Mouse (Mus musculus): Measurements from ENCODE around the gene Aars. TPM values are rescaled to one million over a fixed set of nuclear protein-coding genes. Genes with fewer than 3 reads are reported as not detected.
"Not testable (repeated sequence)": the region's sequence is repeated elsewhere in the genome, so short reads cannot be mapped to it uniquely, and the experiment has no call there.

Aars gene
- 14.1 and 16.5 TPM in 2 replicates for polyA plus RNA-seq (2012; rRNA removed)

- TF ChIP-seq POLR2A (IDR thresholded peaks at IDR 0.05; ENCODE audit: low read depth, low read length) (no peak), CTCF (IDR thresholded peaks at IDR 0.05; ENCODE audit: extremely low read depth, insufficient read depth, insufficient read length, insufficient replicate concordance) (no peak)
- peaks cover 4% of the 10 kb centered on the region for H3K4me1 ChIP-seq (ENCODE audit: control insufficient read depth, insufficient read depth, insufficient read length)
- no peak for DNase-seq (ENCODE audit: low read depth in 1 of 2, low spot score in 2 of 2)
- H3K27me3 ChIP-seq (ENCODE audit: control insufficient read depth, insufficient read depth, low read length) = no peaks in the 10 kb centered on the region
- 96% methylated on average over 7 of the region's 7 CpGs for WGBS
- H3K36me3 ChIP-seq (ENCODE audit: control insufficient read depth, insufficient read depth, low read length) = peaks cover 7% of the 10 kb centered on the region
- H3K4me3 ChIP-seq (ENCODE audit: extremely low read depth, insufficient read depth, insufficient read length) = peak within 1 kb of the TSS; percentile 71
- peak within 1 kb of the TSS; percentile 68 for H3K27ac ChIP-seq (ENCODE audit: insufficient read depth, low read length)
Measured at GRCm38 (mm10) chr8:111032916-111033315, at the start of gene Aars. Gene Aars, plus strand, starts transcription at chr8:111033144.

- peak in 1 of 2 experiments; percentile 17 for DNase-seq (ENCODE audit: low read depth in 1 of 2, low spot score in 2 of 2)
- WGBS = 28% methylated on average over 8 of the region's 8 CpGs
- no peak overlapping the region for H3K27ac ChIP-seq (ENCODE audit: insufficient read depth, low read length)
Measured at GRCm38 (mm10) chr8:110987805-110988744, 44.9 kb upstream of the Aars start.

GRCm38 (mm10) chr8:110990017-110990416 lies 42.9 kb upstream of the Aars start:
- no peak overlapping the region for H3K4me3 ChIP-seq (ENCODE audit: extremely low read depth, insufficient read depth, insufficient read length)
- H3K27ac ChIP-seq (ENCODE audit: insufficient read depth, low read length) = no peak overlapping the region
- H3K36me3 ChIP-seq (ENCODE audit: control insufficient read depth, insufficient read depth, low read length) = peaks cover 25% of the 10 kb centered on the region
- no peak for DNase-seq (ENCODE audit: low read depth in 1 of 2, low spot score in 2 of 2)
- no peaks in the 10 kb centered on the region for H3K27me3 ChIP-seq (ENCODE audit: control insufficient read depth, insufficient read depth, low read length)
- 81% methylated on average over 9 of the region's 9 CpGs for WGBS
- TF ChIP-seq CTCF (IDR thresholded peaks at IDR 0.05; ENCODE audit: extremely low read depth, insufficient read depth, insufficient read length, insufficient replicate concordance) = no peak
- TF ChIP-seq POLR2A (IDR thresholded peaks at IDR 0.05; ENCODE audit: low read depth, low read length) = no peak
- H3K4me1 ChIP-seq (ENCODE audit: control insufficient read depth, insufficient read depth, insufficient read length) = no peaks in the 10 kb centered on the region

More at GRCm38 (mm10) chr8:110987805-110988744, 44.9 kb upstream of the Aars start:
- H3K4me1 ChIP-seq (ENCODE audit: control insufficient read depth, insufficient read depth, insufficient read length) = no peaks in the 10 kb centered on the region
- H3K36me3 ChIP-seq (ENCODE audit: control insufficient read depth, insufficient read depth, low read length) = peaks cover 32% of the 10 kb centered on the region
- no peak overlapping the region for H3K4me3 ChIP-seq (ENCODE audit: extremely low read depth, insufficient read depth, insufficient read length)
- TF ChIP-seq CTCF (IDR thresholded peaks at IDR 0.05; ENCODE audit: extremely low read depth, insufficient read depth, insufficient read length, insufficient replicate concordance) = no peak
- no peak for TF ChIP-seq POLR2A (IDR thresholded peaks at IDR 0.05; ENCODE audit: low read depth, low read length)
- H3K27me3 ChIP-seq (ENCODE audit: control insufficient read depth, insufficient read depth, low read length) = no peaks in the 10 kb centered on the region

GRCm38 (mm10) chr8:110996641-110997430 lies 36.1 kb upstream of the Aars start:
- no peak for DNase-seq (ENCODE audit: low read depth in 1 of 2, low spot score in 2 of 2)
- TF ChIP-seq POLR2A (IDR thresholded peaks at IDR 0.05; ENCODE audit: low read depth, low read length) = no peak
- no peak for TF ChIP-seq CTCF (IDR thresholded peaks at IDR 0.05; ENCODE audit: extremely low read depth, insufficient read depth, insufficient read length, insufficient replicate concordance)
- Histone ChIP-seq H3K27me3 (ENCODE audit: control insufficient read depth, insufficient read depth, low read length) (no peaks in the 10 kb centered on the region), H3K4me3 (ENCODE audit: extremely low read depth, insufficient read depth, insufficient read length) (peak overlapping the region; percentile 100), H3K4me1 (ENCODE audit: control insufficient read depth, insufficient read depth, insufficient read length) (peaks cover 4% of the 10 kb centered on the region; the same call in 1 of the 2 replicates), H3K36me3 (ENCODE audit: control insufficient read depth, insufficient read depth, low read length) (0 out of 2 replicates have a peak, but pooled peaks cover 5% of the 10 kb centered on the region), H3K27ac (ENCODE audit: insufficient read depth, low read length) (peak overlapping the region; percentile 88)
- 36% methylated on average over 16 of the region's 16 CpGs for WGBS

GRCm38 (mm10) chr8:110997547-110998531 lies 35.1 kb upstream of the Aars start, which contains the start of gene Ddx19a:
Gene Ddx19a, minus strand, starts transcription at chr8:110997800.
- 4% methylated on average over 58 of the region's 58 CpGs for WGBS
- TF ChIP-seq CTCF (IDR thresholded peaks at IDR 0.05; ENCODE audit: extremely low read depth, insufficient read depth, insufficient read length, insufficient replicate concordance) (no peak), POLR2A (IDR thresholded peaks at IDR 0.05; ENCODE audit: low read depth, low read length) (0 out of 2 replicates have a peak, but pooled peaks have one; percentile 5)
- H3K4me3 ChIP-seq (ENCODE audit: extremely low read depth, insufficient read depth, insufficient read length) = peak within 1 kb of the TSS; percentile 100

GRCm38 (mm10) chr8:111010230-111010991 lies 22.5 kb upstream of the Aars start:
- not testable (repeated sequence) for H3K27ac ChIP-seq (ENCODE audit: insufficient read depth, low read length); H3K4me1 ChIP-seq (ENCODE audit: control insufficient read depth, insufficient read depth, insufficient read length); H3K4me3 ChIP-seq (ENCODE audit: extremely low read depth, insufficient read depth, insufficient read length); H3K27me3 ChIP-seq (ENCODE audit: control insufficient read depth, insufficient read depth, low read length); DNase-seq (ENCODE audit: low read depth in 1 of 2, low spot score in 2 of 2)
- 89% methylated on average over 9 of the region's 10 CpGs for WGBS
- H3K36me3 ChIP-seq (ENCODE audit: control insufficient read depth, insufficient read depth, low read length) = peaks cover 21% of the 10 kb centered on the region

More at GRCm38 (mm10) chr8:110997547-110998531, 35.1 kb upstream of the Aars start, which contains the start of gene Ddx19a:
- peak; percentile 78 to 84 for DNase-seq (ENCODE audit: low read depth in 1 of 2, low spot score in 2 of 2)
- Histone ChIP-seq H3K36me3 (ENCODE audit: control insufficient read depth, insufficient read depth, low read length) (no peaks in the 10 kb centered on the region), H3K27me3 (ENCODE audit: control insufficient read depth, insufficient read depth, low read length) (no peaks in the 10 kb centered on the region), H3K27ac (ENCODE audit: insufficient read depth, low read length) (peak within 1 kb of the TSS; percentile 88), H3K4me1 (ENCODE audit: control insufficient read depth, insufficient read depth, insufficient read length) (peaks cover 4% of the 10 kb centered on the region; the same call in 1 of the 2 replicates)

- H3K27me3 ChIP-seq (ENCODE audit: control insufficient read depth, insufficient read depth, low read length); H3K4me1 ChIP-seq (ENCODE audit: control insufficient read depth, insufficient read depth, insufficient read length); H3K4me3 ChIP-seq (ENCODE audit: extremely low read depth, insufficient read depth, insufficient read length); H3K27ac ChIP-seq (ENCODE audit: insufficient read depth, low read length); DNase-seq (ENCODE audit: low read depth in 1 of 2, low spot score in 2 of 2); H3K36me3 ChIP-seq (ENCODE audit: control insufficient read depth, insufficient read depth, low read length): not testable (repeated sequence)
- 94% methylated on average over 2 of the region's 2 CpGs for WGBS
Measured at GRCm38 (mm10) chr8:111026609-111027008, 6.3 kb upstream of the Aars start.

All from spleen, adult 2 months (tissue).